ENCODE assay signal across 8 mouse cellular contexts in the genomic region with DNA sequence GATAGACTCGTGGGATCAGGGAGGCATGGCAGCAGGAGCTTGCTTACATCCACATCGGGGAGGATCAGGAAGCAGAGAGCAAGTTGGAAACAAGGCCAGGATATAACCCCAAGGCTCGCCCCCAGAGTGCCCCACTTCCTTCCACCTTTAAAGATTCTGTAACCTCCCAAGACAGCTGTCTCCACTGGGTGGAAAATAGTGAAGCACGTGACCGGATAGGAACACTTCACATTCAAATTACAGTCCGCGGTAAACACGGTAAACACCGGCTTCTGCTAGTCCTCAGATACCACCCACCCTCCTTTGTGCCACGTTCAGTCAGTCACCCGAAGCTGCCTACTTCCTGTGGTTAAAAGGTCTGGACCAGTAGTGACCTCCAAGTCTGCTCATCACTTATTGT.
DNase-seq lines count a peak whose midpoint lies in the region; ATAC-seq and TF ChIP-seq lines count a peak whose summit lies in the region.
"Had no signal": no experiment of that assay in that cellular context is flagged by ENCODE, and none has a peak within 500 bp of the region (broad histone marks: within the 10 kb centered on the region; RNA-seq: fewer than 3 reads in every experiment).

No protein-coding gene starts in this region.

- no peaks in the 10 kb centered on the region for H3K36me3 ChIP-seq in liver, embryonic 16.5 days (ENCODE audit: control insufficient read depth, insufficient read depth)
- H3K36me3 ChIP-seq in liver, embryonic 11.5 days (ENCODE audit: control insufficient read depth, insufficient read depth, low read length) = no peaks in the 10 kb centered on the region

- H3K4me3 ChIP-seq in liver, embryonic 16.5 days (ENCODE audit: low read depth, low read length) = no peak overlapping the region
- H3K4me3 ChIP-seq in liver, embryonic 11.5 days (ENCODE audit: low read depth, low read length) = no peak overlapping the region
- no peak overlapping the region for H3K4me3 ChIP-seq in cortical plate, adult 2 months (ENCODE audit: insufficient read depth, low read length)

- no peak overlapping the region for H3K4me2 ChIP-seq in liver, embryonic 16.5 days (ENCODE audit: low read depth, low read length)
- H3K4me2 ChIP-seq in liver, embryonic 11.5 days = no peak overlapping the region

- no peaks in the 10 kb centered on the region for H3K4me1 ChIP-seq in liver, embryonic 16.5 days (ENCODE audit: control insufficient read depth, low read depth, low read length)
- no peaks in the 10 kb centered on the region for H3K4me1 ChIP-seq in liver, embryonic 11.5 days (replicated peaks; ENCODE audit: control insufficient read depth, insufficient read depth, low read length)
- H3K4me1 ChIP-seq in cortical plate, adult 2 months (ENCODE audit: control insufficient read depth, insufficient read depth, low read length) = no peaks in the 10 kb centered on the region

- WGBS in liver, embryonic 16.5 days (ENCODE audit: insufficient replicate concordance) = 27% methylated on average over 11 of the region's 11 CpGs
- 48% methylated on average over 11 of the region's 11 CpGs for WGBS in liver, embryonic 11.5 days

- no peak overlapping the region for H3K27ac ChIP-seq in liver, embryonic 16.5 days (ENCODE audit: low read length)
- H3K27ac ChIP-seq in liver, embryonic 11.5 days (ENCODE audit: low read depth, low read length) = no peak overlapping the region
- H3K27ac ChIP-seq in cortical plate, adult 2 months (ENCODE audit: insufficient read depth, low read length) = peak overlapping the region; percentile 51; the same call in 1 of the 2 replicates

- peak; percentile 39; the same call in 1 of the 2 replicates for ATAC-seq in liver, embryonic 16.5 days (ENCODE audit: low read depth)
- no peak for ATAC-seq in liver, embryonic 11.5 days (replicated peaks; ENCODE audit: low FRiP score)
- no peak for ATAC-seq in cerebellum, adult (ENCODE audit: insufficient number of reproducible peaks, low FRiP score, low TSS enrichment)

- TF ChIP-seq POLR2A in cortical plate, adult 2 months (IDR thresholded peaks at IDR 0.05; ENCODE audit: extremely low read depth, insufficient read depth, low read length) = no peak

- no peak for DNase-seq in liver, embryonic 11.5 days (ENCODE audit: low spot score)
- peak; percentile 21 for DNase-seq in lung, postnatal 25 days (ENCODE audit: low spot score)
- DNase-seq in thymus, postnatal 36 days = peak; percentile 22 to 39
- no peak for DNase-seq in embryo, embryonic 11 days
- DNase-seq: cerebellum, adult 9-10 months had no signal

- no peaks in the 10 kb centered on the region for H3K27me3 ChIP-seq in liver, embryonic 16.5 days (ENCODE audit: control insufficient read depth, insufficient read depth, low read depth, low read length)
- H3K27me3 ChIP-seq in liver, embryonic 11.5 days (replicated peaks; ENCODE audit: control insufficient read depth, insufficient read depth, low read length) = no peaks in the 10 kb centered on the region

- no peak for TF ChIP-seq CTCF in cortical plate, adult 2 months (IDR thresholded peaks at IDR 0.05; ENCODE audit: extremely low read depth, insufficient read depth, low read length)

- no peak overlapping the region for H3K9ac ChIP-seq in liver, embryonic 16.5 days (ENCODE audit: low read depth, low read length)
- no peak overlapping the region for H3K9ac ChIP-seq in liver, embryonic 11.5 days (ENCODE audit: low read depth, low read length)

- no peaks in the 10 kb centered on the region for H3K9me3 ChIP-seq in liver, embryonic 16.5 days (replicated peaks; ENCODE audit: control insufficient read depth, low read length)
- no peaks in the 10 kb centered on the region for H3K9me3 ChIP-seq in liver, embryonic 11.5 days (ENCODE audit: control insufficient read depth, low read length)

Comparison
In these comparisons a context has a peak if more than half of its experiments do, and no peak if none do; other contexts are left out.
1. DNase-seq: peak in lung, postnatal 25 days (single experiment) and thymus, postnatal 36 days (2 of 2); none in liver, embryonic 11.5 days (single experiment) and embryo, embryonic 11 days (single experiment).